Mouse (Mus musculus): Measurements from ENCODE around the gene Cenpf.
"Not testable (repeated sequence)": the region's sequence is repeated elsewhere in the genome, so short reads cannot be mapped to it uniquely, and the experiment has no call there.

Cenpf gene

DNA sequence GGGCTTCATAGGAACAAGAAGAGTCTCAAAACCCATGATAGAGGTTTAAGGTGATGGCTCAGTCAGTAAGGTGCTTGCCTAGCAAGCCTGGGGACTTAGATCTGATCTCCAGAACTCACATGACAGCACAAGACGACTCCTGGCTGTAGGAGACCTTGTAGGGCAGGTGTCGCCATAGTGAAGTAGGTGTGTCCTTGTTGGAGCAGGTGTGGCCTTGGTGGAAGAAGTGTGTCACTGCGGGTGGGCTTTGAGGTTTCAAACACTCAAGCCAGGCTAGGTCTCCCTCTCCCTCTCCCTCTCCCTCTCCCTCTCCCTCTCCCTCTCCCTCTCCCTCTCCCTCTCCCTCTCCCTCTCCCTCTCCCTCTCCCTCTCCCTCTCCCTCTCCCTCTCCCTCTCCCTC lies 4.6 kb upstream of the Cenpf start:
- DNase-seq: not testable (repeated sequence)

GRCm38 (mm10) chr1:189689050-189689833 lies 1.4 kb upstream of the Cenpf start:
- DNase-seq: no peak

DNA sequence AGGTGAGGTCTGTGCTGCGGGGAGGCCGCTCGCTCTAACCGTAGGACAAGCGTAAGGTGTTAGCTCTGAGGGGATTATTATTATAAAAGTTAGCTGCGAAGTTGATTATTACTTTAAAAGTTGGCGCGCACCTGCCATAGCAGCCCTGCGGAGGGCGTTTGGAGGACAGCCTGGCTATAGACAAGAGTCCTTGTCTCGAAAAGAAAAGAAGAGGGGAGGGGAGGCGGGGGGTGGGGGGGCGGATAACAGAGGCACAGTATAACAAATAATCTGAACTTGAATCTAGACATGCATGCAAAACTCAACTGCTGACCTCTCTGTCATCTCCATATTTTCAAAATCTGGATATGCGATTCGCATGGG lies 483 bp upstream of the Cenpf start:
- no peak for DNase-seq

DNA sequence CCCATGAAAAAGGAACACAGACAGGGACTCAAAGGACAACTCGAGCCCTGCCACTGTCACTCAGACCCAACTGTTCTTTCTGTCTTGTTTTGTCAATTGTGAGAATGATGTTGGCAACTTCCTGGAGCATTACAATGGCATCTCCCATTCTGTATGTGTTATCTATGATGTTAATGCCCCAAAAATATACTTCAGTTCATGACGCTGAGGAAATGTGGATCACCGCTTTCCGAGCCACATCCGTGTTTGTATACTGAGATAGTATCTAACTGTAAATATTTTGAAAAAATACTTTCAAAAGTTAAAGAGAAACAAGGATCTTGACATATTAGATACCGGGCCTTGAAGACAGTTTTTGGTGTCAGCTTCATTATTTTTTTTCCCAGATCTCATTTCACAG lies 1.9 kb downstream of the Cenpf start:
- no peak for DNase-seq

DNA sequence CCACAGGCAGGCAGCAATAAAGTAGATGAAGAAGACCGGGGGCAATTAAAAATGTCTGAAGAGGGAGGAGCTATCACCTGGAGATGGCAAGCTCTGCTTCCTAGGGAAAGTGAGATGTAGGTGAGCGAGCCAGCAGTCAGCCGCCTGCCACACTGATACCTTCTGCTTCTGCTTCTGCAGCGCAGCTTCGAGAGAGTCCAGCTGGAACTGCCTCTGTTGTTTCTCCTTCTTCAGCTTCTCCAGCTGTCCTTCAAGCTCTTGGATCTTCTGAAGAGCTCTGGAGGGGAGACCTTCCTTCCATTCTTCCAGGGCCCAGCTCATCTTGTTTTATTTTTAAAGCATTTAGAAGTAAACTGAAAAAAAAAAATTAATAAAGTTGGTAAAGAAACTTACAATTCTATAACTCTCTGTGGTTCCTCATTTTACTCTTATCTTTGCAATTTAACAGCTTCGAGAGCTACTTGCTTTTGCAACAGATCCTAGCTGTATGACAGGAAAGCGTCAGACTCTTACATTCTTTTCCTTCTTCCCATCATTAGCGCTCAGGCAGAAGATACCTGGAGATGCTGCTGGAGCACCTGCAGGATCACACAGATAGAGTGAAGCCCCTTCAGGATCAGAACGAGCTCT lies 3.0 kb downstream of the Cenpf start:
- no peak for DNase-seq

DNA sequence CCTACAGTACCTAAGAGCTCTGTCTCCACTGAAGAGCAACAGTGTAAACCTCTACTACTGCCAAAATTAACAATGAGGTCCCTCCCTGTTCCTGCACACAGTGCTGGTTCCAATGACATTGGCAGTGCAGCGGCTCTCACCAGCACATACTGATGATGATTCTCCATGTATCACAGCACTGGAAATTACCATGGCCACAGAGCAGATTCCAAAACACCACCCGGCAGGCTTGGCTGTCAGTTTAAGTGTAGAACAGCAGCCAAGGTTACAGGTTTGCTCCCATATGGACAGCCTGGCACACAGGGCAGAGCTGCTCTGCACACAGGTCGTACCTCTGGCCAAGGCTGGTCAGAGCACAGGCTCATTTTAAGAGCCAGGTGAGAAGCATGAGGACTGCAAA lies 8.3 kb downstream of the Cenpf start:
- DNase-seq: no peak

DNA sequence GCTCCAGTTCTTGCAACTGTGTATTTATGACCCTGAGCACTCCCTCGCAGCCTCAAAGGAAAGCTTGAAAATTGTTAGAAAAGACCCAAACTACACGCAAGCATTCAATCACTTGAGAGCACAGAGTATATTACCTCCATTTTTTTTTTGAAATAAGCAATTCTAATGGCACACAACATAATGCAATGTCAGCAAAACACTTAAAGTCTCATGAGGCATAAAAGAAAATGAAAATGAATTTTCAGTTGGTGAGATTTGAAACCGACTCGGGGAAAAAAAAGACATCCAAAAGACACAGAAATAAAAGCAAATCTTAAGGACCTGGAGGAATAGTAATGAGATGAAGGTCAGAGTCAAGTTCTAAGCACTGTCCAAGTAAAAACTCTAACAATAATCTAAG lies 11.9 kb downstream of the Cenpf start:
- no peak for DNase-seq

GRCm38 (mm10) chr1:189675421-189675820 lies 12.5 kb downstream of the Cenpf start:
- DNase-seq: no peak

DNA sequence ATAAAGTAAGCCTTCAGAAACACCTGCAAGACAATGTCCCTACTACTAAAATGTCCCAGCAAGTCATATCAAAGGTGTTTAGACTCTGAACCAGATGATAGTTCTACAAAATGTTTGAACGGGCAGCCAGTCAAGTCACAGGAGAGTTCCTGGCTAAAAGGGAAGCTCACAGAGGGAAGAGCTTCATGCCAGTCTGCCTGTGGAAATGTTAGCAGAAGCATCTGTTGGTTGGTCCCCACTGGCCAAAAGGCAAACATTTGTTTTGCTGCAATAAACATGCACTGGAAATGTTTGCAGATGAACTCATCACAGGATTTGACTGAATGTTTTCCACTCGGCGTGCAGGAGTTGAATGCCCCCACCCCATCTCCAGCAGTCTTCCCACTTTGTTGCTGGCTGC lies 21.9 kb downstream of the Cenpf start:
- no peak for DNase-seq

GRCm38 (mm10) chr1:189664873-189665144 lies 23.1 kb downstream of the Cenpf start:
- no peak for DNase-seq

- no peak for DNase-seq
Measured at GRCm38 (mm10) chr1:189664061-189664872, 23.6 kb downstream of the Cenpf start.

DNA sequence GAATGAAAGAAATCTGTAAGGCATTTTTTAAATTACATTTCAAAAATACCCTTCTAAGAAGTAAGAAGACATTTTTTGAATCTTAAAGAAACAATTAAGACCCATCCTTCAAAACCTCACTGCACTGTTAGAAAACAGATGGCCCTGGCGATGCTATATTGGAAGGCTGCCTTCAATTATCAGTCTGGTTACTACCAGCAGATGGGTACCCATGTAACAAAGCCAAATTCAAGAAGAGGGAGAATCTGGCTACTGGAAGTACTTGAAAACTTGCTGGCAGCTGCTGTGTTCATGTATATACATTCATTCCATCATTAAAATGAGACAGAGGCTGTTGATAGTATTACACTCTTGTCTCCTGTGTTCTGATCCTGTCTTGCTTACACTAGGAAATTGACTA lies 24.4 kb downstream of the Cenpf start:
- no peak for DNase-seq

DNA sequence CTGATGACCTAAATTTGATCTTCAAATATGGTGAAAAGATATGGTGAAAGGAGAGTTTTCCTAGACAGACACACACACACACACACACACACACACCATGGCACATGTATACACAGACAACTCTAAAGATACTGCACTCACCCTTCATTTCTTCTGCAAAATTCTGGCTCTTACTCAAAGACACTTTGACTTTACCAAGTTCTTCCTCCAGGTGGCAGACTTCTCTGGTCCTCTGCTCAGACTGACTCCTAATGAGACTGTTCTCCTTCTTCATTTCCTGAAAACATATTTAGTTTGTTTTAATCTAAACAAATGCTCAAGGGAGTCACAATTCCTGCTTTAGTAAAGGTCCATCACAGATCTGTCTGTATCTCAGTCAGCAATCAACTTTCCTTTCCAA lies 26.0 kb downstream of the Cenpf start:
- DNase-seq: no peak

GRCm38 (mm10) chr1:189657406-189657805 lies 30.5 kb downstream of the Cenpf start:
- DNase-seq: no peak

DNA sequence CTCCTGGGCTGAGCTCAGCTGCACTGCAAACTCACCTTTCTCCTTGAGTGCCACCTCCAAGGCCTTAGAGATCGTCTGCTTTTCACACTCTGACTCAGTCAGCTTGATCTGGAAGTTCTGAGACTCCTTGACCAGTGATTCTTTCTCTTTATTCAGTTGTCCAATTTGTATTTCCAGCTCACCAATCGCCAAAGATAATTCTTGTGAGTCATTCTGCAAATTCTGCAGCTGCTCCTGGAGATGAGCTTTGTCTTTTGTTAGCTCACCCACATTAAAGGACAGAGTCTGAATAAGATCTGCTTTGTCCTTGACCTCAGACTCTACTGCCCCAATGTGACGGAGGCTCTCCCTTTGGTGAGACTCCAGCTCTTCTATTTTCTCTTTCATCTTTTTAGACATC lies 34.1 kb downstream of the Cenpf start:
- no peak for DNase-seq

GRCm38 (mm10) chr1:189646597-189646996 lies 41.3 kb downstream of the Cenpf start:
- DNase-seq: no peak

DNA sequence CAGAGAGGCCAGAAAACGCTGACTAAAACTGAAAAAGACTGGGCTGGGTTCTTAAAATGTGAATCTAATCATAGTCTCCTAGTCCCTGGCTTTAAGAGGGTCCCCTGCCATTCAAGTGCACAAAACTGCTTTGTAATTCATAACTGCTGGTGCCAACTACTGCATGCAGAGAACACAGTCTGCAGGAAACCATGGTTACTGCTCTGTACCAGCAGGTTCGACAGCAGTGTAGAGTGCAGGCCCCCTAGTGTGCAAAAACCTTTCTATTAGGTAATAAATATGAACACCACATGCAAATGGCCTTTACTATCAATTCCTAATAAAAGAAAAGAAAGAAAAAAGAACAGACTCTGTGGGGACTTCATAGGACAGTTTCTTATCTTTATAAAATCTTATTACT lies 42.5 kb downstream of the Cenpf start:
- no peak for DNase-seq

DNA sequence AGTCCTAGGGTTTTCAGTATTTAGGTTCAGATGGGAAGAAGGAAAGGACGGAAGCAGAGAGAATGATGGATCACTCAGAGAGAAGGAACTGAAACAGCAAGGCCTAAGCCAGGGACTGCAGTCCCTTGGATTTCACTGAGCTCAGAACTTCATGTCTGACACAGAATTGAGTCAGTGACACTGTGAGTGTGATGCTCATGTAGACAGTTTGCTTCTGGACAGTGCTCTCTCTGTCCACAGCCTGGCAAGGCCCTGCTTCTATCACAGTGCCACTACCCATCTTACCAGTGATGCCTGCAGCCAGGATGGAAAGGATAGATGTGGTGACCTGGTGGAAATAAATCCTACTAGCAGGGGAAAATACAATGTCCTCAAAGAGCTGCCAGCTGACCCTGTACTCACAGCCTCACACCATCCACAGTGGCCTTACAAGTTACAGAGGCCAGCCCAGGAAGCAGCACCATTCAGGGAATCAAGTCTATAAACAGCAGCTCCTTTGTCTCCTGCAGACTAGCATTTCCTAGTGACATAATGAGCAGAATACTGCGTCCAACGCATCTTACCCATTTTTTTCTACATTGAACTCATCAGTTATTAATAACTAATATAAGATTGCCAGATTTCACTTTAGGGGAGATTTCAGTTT lies 43.1 kb downstream of the Cenpf start:
- DNase-seq: no peak

DNA sequence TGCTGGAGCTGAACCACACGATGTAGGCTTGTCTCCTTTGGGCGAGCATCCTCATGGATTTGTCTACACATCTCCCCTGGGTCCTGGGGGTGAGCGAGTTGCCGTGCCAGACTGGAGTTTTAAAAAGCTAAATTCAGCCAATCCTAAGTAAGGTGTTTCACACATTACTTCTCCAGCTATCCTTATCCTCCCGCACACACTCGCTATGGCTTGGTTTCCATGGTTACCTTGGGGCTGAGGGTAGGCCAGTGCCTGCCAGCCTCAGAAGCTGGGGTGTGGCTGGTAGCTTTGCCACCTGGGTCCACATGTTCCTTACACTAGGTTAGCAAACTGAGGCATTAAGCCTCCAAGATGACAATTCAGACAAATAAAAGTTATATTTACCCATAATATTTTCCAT lies 48.3 kb downstream of the Cenpf start:
- DNase-seq: peak; percentile 10

DNA sequence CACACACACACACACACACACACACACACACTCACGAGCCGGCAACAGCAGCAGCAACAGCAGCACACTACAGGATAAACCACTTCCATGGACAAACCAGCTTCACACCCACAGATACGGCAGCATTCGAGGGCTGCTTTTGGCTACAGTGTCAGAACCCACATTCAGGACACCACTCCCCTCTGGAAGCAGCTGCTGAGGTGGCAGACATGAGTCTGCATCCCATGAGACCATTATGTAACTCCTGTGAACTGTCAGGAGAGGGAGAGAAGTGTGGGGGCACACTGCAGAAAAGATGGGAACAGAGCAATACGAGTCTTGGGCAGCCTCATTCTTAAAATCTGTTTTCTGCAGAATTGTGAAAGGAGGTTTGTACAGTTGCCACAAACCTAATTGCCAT lies 54.1 kb downstream of the Cenpf start:
- no peak for DNase-seq

DNA sequence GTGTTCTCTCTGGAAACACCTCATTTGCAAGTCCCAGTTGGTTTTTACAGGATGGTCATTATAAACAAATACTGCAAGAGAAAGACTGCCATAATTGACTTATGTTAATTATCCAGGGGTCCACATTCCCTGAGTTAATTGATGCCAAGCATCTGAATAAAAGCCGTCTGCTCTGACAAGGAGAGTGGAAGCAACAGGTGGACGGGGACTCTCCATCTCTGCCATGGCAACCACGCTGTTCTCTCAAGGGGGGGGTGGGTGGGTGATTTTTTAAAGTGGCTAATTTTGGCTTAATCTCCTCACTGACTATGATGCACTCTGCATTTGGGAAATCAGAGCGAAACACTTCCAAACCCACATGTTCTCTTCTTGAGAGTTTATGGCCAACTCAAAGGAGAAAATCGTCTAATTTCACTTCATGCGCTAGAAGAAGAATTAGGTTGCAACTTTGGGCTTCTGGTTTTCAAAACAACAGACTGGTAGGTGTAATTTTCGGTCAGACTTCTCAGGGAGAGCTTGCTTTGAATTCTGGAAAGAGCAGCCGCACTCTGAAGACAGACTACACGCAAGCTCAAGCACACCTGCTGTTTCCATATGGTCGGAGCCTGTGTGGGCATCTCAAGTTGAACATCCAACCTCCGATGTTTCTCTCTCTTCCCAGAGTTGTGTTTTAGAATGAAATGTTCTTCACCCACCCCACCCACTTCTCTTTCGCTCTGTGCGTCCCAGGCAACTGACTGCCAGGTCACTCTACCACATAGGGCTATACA lies 55.8 kb downstream of the Cenpf start:
- DNase-seq: no peak

DNA sequence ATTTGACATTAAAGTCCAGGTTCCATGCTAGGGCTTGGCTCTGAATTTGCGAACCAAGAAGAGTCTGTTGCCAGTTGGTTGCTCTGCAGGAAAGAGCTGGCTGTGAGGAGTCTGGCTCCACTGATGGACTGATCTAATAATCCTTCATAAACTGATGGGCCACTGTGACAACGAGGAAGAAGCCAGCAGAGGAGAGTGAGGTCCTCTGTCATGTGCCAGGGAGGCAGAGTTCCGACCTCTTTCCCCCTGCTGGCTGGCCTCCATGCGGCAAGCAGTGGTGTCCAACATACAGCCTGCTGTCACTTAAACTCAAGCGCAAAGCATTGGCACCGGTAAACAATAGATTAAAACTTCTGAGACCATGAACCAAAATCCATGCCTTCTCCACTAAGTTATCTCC lies 57.9 kb downstream of the Cenpf start:
- no peak for DNase-seq
